ENCODE assay signal across 23 mouse cellular contexts in genomic region chr7:43177003-43177702, GRCm38 (mm10).
DNase-seq lines count a peak whose midpoint lies in the region; ATAC-seq and TF ChIP-seq lines count a peak whose summit lies in the region.
"Had no signal": no experiment of that assay in that cellular context is flagged by ENCODE, and none has a peak within 500 bp of the region (broad histone marks: within the 10 kb centered on the region; RNA-seq: fewer than 3 reads in every experiment).

No protein-coding gene starts in this region.

- H3K4me1 ChIP-seq in hindbrain, embryonic 11.5 days (replicated peaks; ENCODE audit: control insufficient read depth, insufficient read depth, low read length) = no peaks in the 10 kb centered on the region
- H3K4me1 ChIP-seq in hindbrain, embryonic 10.5 days (replicated peaks) = no peaks in the 10 kb centered on the region
- no peaks in the 10 kb centered on the region for H3K4me1 ChIP-seq in ES-Bruce4 (ENCODE audit: control insufficient read depth, insufficient read depth, low read length)
- H3K4me1 ChIP-seq: embryonic facial prominence, embryonic 15.5 days; kidney, embryonic 15.5 days; liver, embryonic 15.5 days; midbrain, embryonic 15.5 days; neural tube, embryonic 12.5 days had no signal

- no peaks in the 10 kb centered on the region for H3K27me3 ChIP-seq in hindbrain, embryonic 11.5 days (ENCODE audit: control insufficient read depth, insufficient read depth, low read length)
- no peaks in the 10 kb centered on the region for H3K27me3 ChIP-seq in hindbrain, embryonic 10.5 days (ENCODE audit: insufficient read depth, poor library complexity, severe bottlenecking)
- no peaks in the 10 kb centered on the region for H3K27me3 ChIP-seq in ES-Bruce4 (ENCODE audit: control insufficient read depth, insufficient read depth, low read length, poor library complexity, severe bottlenecking)
- H3K27me3 ChIP-seq: embryonic facial prominence, embryonic 15.5 days; kidney, embryonic 15.5 days; liver, embryonic 15.5 days; midbrain, embryonic 15.5 days; neural tube, embryonic 12.5 days had no signal

- peak; percentile 22; the same call in 1 of the 2 replicates for ATAC-seq in hindbrain, embryonic 11.5 days (ENCODE audit: low FRiP score)
- ATAC-seq: forebrain, embryonic 16.5 days; intestine, postnatal 0 days; midbrain, embryonic 15.5 days had no signal

- TF ChIP-seq CTCF in ES-Bruce4 (IDR thresholded peaks at IDR 0.05; ENCODE audit: low read depth, low read length) = no peak

- H3K9me3 ChIP-seq in hindbrain, embryonic 11.5 days (ENCODE audit: control insufficient read depth, low read length) = peaks cover 22% of the 10 kb centered on the region
- H3K9me3 ChIP-seq in hindbrain, embryonic 10.5 days = peaks cover 79% of the 10 kb centered on the region
- peaks cover 29% of the 10 kb centered on the region for H3K9me3 ChIP-seq in ES-Bruce4 (replicated peaks; ENCODE audit: control insufficient read depth, insufficient read depth, low read length, poor library complexity, severe bottlenecking)

- H3K36me3 ChIP-seq in hindbrain, embryonic 11.5 days (ENCODE audit: control insufficient read depth, insufficient read depth, low read length) = no peaks in the 10 kb centered on the region
- H3K36me3 ChIP-seq in hindbrain, embryonic 10.5 days = no peaks in the 10 kb centered on the region
- peaks cover 25% of the 10 kb centered on the region for H3K36me3 ChIP-seq in ES-Bruce4 (ENCODE audit: control insufficient read depth, insufficient read depth, low read length, poor library complexity, severe bottlenecking)
- H3K36me3 ChIP-seq: embryonic facial prominence, embryonic 15.5 days; kidney, embryonic 15.5 days; liver, embryonic 15.5 days; midbrain, embryonic 15.5 days; neural tube, embryonic 12.5 days had no signal

- no peak for TF ChIP-seq EP300 in ES-Bruce4 (IDR thresholded peaks at IDR 0.05; ENCODE audit: insufficient read depth, low read depth, low read length)

- H3K4me2 ChIP-seq in hindbrain, embryonic 11.5 days (replicated peaks; ENCODE audit: low read depth, low read length) = no peak overlapping the region
- H3K4me2 ChIP-seq: embryonic facial prominence, embryonic 15.5 days; kidney, embryonic 15.5 days; liver, embryonic 15.5 days; midbrain, embryonic 15.5 days; neural tube, embryonic 12.5 days had no signal

- no peak for DNase-seq in hindbrain, embryonic 11.5 days (ENCODE audit: low spot score)
- no peak for DNase-seq in hindbrain, embryonic 10.5 days (ENCODE audit: low spot score)
- DNase-seq in 3134 (ENCODE audit: extremely low read depth, insufficient read length, low spot score) (peak; percentile 46), WW6 (ENCODE audit: low read depth, low spot score) (peak; percentile 77)
- no peak for DNase-seq in cerebellum, adult 8-10 months
- DNase-seq in thymus, postnatal 14 days = no peak
- DNase-seq: adrenal gland, postnatal 25 days; cerebellum, adult 9-10 months; gastrocnemius, postnatal 14 days; heart, postnatal 10 days; kidney, postnatal 4 days; liver; right cerebral cortex, postnatal 14 days; thymus, postnatal 36 days had no signal

- WGBS in hindbrain, embryonic 11.5 days = 87% methylated on average over 14 of the region's 14 CpGs
- WGBS in hindbrain, embryonic 10.5 days = 86% methylated on average over 14 of the region's 14 CpGs

- no peak overlapping the region for H3K9ac ChIP-seq in hindbrain, embryonic 11.5 days (ENCODE audit: low read depth, low read length)
- H3K9ac ChIP-seq in ES-Bruce4 (ENCODE audit: low read depth, poor library complexity, severe bottlenecking) = peak overlapping the region; percentile 64
- H3K9ac ChIP-seq: embryonic facial prominence, embryonic 15.5 days; kidney, embryonic 15.5 days; liver, embryonic 15.5 days; midbrain, embryonic 15.5 days; neural tube, embryonic 12.5 days had no signal

- H3K27ac ChIP-seq in hindbrain, embryonic 11.5 days (ENCODE audit: low read depth, low read length) = no peak overlapping the region
- no peak overlapping the region for H3K27ac ChIP-seq in hindbrain, embryonic 10.5 days
- peak overlapping the region; percentile 51 for H3K27ac ChIP-seq in ES-Bruce4 (ENCODE audit: insufficient read depth, low read length)
- H3K27ac ChIP-seq: embryonic facial prominence, embryonic 15.5 days; kidney, embryonic 15.5 days; liver, embryonic 15.5 days; macrophage; midbrain, embryonic 15.5 days; neural tube, embryonic 12.5 days had no signal

- no peak for TF ChIP-seq POLR2A in ES-Bruce4 (IDR thresholded peaks at IDR 0.05; ENCODE audit: insufficient read depth, low read length)

- H3K4me3 ChIP-seq in hindbrain, embryonic 11.5 days (ENCODE audit: low read depth, low read length) = no peak overlapping the region
- H3K4me3 ChIP-seq in hindbrain, embryonic 10.5 days = no peak overlapping the region
- H3K4me3 ChIP-seq in ES-Bruce4 (ENCODE audit: low read depth, low read length) = peak overlapping the region; percentile 81
- H3K4me3 ChIP-seq: embryonic facial prominence, embryonic 15.5 days; kidney, embryonic 15.5 days; liver, embryonic 15.5 days; midbrain, embryonic 15.5 days; neural tube, embryonic 12.5 days had no signal

Comparison
In these comparisons a context has a peak if more than half of its experiments do, and no peak if none do; other contexts are left out.
1. DNase-seq: peak in 3134 (single experiment) and WW6 (single experiment); none in hindbrain, embryonic 11.5 days (single experiment), hindbrain, embryonic 10.5 days (single experiment), cerebellum, adult 8-10 months (single experiment) and thymus, postnatal 14 days (single experiment).